Mouse (Mus musculus): Measurements from ENCODE around the gene Pald1. TPM values are rescaled to one million over a fixed set of nuclear protein-coding genes. Genes with fewer than 3 reads are reported as not detected.
A peak's percentile ranks its signal among the peaks of the same experiment; 100 is the strongest.

Pald1 gene
- total RNA-seq (2021) = 10 to 100 TPM; 20.3 to 20.6 TPM
- long read RNA-seq, partial matches to known transcripts = 0 of 13 reads
- long read RNA-seq, other reads (novel, unspliced or antisense) = 13 of 13 reads

- peak; percentile 56 to 68 for DNase-seq (ENCODE audit: low spot score in 2 of 2)
Measured at GRCm38 (mm10) chr10:61383021-61383714, at the start of gene Pald1. Gene Pald1 (minus strand): TSS chr10:61383530.

GRCm38 (mm10) chr10:61431375-61431774 lies 48.0 kb upstream of the Pald1 start:
- DNase-seq (ENCODE audit: low spot score in 2 of 2) = peak in 1 of 2 experiments; percentile 52

GRCm38 (mm10) chr10:61429043-61429442 lies 45.7 kb upstream of the Pald1 start:
- DNase-seq (ENCODE audit: low spot score in 2 of 2) = no peak

GRCm38 (mm10) chr10:61428416-61428815 lies 45.1 kb upstream of the Pald1 start:
- no peak for DNase-seq (ENCODE audit: low spot score in 2 of 2)

- no peak for DNase-seq (ENCODE audit: low spot score in 2 of 2)
Measured at GRCm38 (mm10) chr10:61427951-61428350, 44.6 kb upstream of the Pald1 start.

- no peak for DNase-seq (ENCODE audit: low spot score in 2 of 2)
Measured at GRCm38 (mm10) chr10:61426251-61426757, 43.0 kb upstream of the Pald1 start.

- no peak for DNase-seq (ENCODE audit: low spot score in 2 of 2)
Measured at GRCm38 (mm10) chr10:61425047-61425446, 41.7 kb upstream of the Pald1 start.

- DNase-seq (ENCODE audit: low spot score in 2 of 2) = no peak
Measured at GRCm38 (mm10) chr10:61424500-61424899, 41.2 kb upstream of the Pald1 start.

GRCm38 (mm10) chr10:61423289-61423688 lies 40.0 kb upstream of the Pald1 start:
- peak in 1 of 2 experiments; percentile 44 for DNase-seq (ENCODE audit: low spot score in 2 of 2)

GRCm38 (mm10) chr10:61422861-61423260 lies 39.5 kb upstream of the Pald1 start:
- no peak for DNase-seq (ENCODE audit: low spot score in 2 of 2)

- no peak for DNase-seq (ENCODE audit: low spot score in 2 of 2)
Measured at GRCm38 (mm10) chr10:61420011-61420410, 36.7 kb upstream of the Pald1 start.

GRCm38 (mm10) chr10:61419146-61419545 lies 35.8 kb upstream of the Pald1 start:
- no peak for DNase-seq (ENCODE audit: low spot score in 2 of 2)

- no peak for DNase-seq (ENCODE audit: low spot score in 2 of 2)
Measured at GRCm38 (mm10) chr10:61418131-61418900, 35.0 kb upstream of the Pald1 start.

GRCm38 (mm10) chr10:61417672-61418071 lies 34.3 kb upstream of the Pald1 start, which contains the start of gene Nodal:
Gene Nodal (plus strand): TSS chr10:61417972.
- no peak for DNase-seq (ENCODE audit: low spot score in 2 of 2)

GRCm38 (mm10) chr10:61417046-61417445 lies 33.7 kb upstream of the Pald1 start:
- no peak for DNase-seq (ENCODE audit: low spot score in 2 of 2)

GRCm38 (mm10) chr10:61416561-61416960 lies 33.2 kb upstream of the Pald1 start:
- no peak for DNase-seq (ENCODE audit: low spot score in 2 of 2)

- DNase-seq (ENCODE audit: low spot score in 2 of 2) = no peak
Measured at GRCm38 (mm10) chr10:61415890-61416289, 32.6 kb upstream of the Pald1 start.

GRCm38 (mm10) chr10:61415240-61415639 lies 31.9 kb upstream of the Pald1 start:
- no peak for DNase-seq (ENCODE audit: low spot score in 2 of 2)

- no peak for DNase-seq (ENCODE audit: low spot score in 2 of 2)
Measured at GRCm38 (mm10) chr10:61412910-61413625, 29.7 kb upstream of the Pald1 start.

- DNase-seq (ENCODE audit: low spot score in 2 of 2) = no peak
Measured at GRCm38 (mm10) chr10:61410193-61410592, 26.9 kb upstream of the Pald1 start.

GRCm38 (mm10) chr10:61409776-61410175 lies 26.4 kb upstream of the Pald1 start:
- DNase-seq (ENCODE audit: low spot score in 2 of 2) = no peak

Measured in layer of hippocampus, postnatal 10 days (tissue).